Mouse (Mus musculus) mouse embryonic stem cell (cell line): Measurements from ENCODE around the gene Abcc9.

Experiments used
- in situ Hi-C, 2 experiments: fragments of 300-500 bp; cut with MboI; formaldehyde crosslinking; loops; 1 replicate in 1 of 2; 3 replicates in 1 of 2; pipeline ENCODE4 v1.14.3; 2019 to 2020; ENCODE audit warnings: low sequenced_read_pairs in 2 of 2, low pct_unique_long_range_greater_than_20kb in 1 of 2, mixed read lengths in 1 of 2; ENCODE audit not compliant: unreplicated experiment in 1 of 2

Abcc9 gene

GRCm38 (mm10) chr6:142645474-142645873 lies 56.6 kb downstream of the Abcc9 start:
- in situ Hi-C loops = no loop called here

- in situ Hi-C loops = no loop called here
Measured at GRCm38 (mm10) chr6:142639301-142639700, 62.8 kb downstream of the Abcc9 start.

GRCm38 (mm10) chr6:142635654-142636053 lies 66.5 kb downstream of the Abcc9 start:
- in situ Hi-C loops = no loop called here

- in situ Hi-C loops = no loop called here
Measured at GRCm38 (mm10) chr6:142635185-142635583, 66.9 kb downstream of the Abcc9 start.

- in situ Hi-C loops = no loop called here
Measured at GRCm38 (mm10) chr6:142634530-142635184, 67.5 kb downstream of the Abcc9 start.

- in situ Hi-C loops = no loop called here
Measured at GRCm38 (mm10) chr6:142623351-142623750, 78.8 kb downstream of the Abcc9 start.

- in situ Hi-C loops = no loop called here
Measured at GRCm38 (mm10) chr6:142616659-142617058, 85.5 kb downstream of the Abcc9 start.

- in situ Hi-C loops = no loop called here
Measured at GRCm38 (mm10) chr6:142614324-142614723, 87.8 kb downstream of the Abcc9 start.

GRCm38 (mm10) chr6:142612366-142612765 lies 89.7 kb downstream of the Abcc9 start:
- in situ Hi-C loops = no loop called here

- in situ Hi-C loops = no loop called here
Measured at GRCm38 (mm10) chr6:142609401-142610373, 92.4 kb downstream of the Abcc9 start.

- in situ Hi-C loops = no loop called here
Measured at GRCm38 (mm10) chr6:142607080-142607479, 95.0 kb downstream of the Abcc9 start.

- in situ Hi-C loops = no loop called here
Measured at GRCm38 (mm10) chr6:142602772-142603171, 99.3 kb downstream of the Abcc9 start.

GRCm38 (mm10) chr6:142578831-142579230 lies 123.3 kb downstream of the Abcc9 start:
- in situ Hi-C loops = no loop called here

- in situ Hi-C loops = no loop called here
Measured at GRCm38 (mm10) chr6:142577801-142578200, 124.3 kb downstream of the Abcc9 start.

- in situ Hi-C loops = no loop called here
Measured at GRCm38 (mm10) chr6:142572876-142573275, 129.2 kb downstream of the Abcc9 start.

- in situ Hi-C loops = no loop called here
Measured at GRCm38 (mm10) chr6:142571629-142572360, 130.3 kb downstream of the Abcc9 start.

GRCm38 (mm10) chr6:142571055-142571618 lies 131.0 kb downstream of the Abcc9 start, which contains the start of gene Kcnj8:
Gene Kcnj8 (minus strand): TSS chr6:142571614.
- in situ Hi-C loops = no loop called here

- in situ Hi-C loops = no loop called here
Measured at GRCm38 (mm10) chr6:142570046-142570770, 131.9 kb downstream of the Abcc9 start.
